Mouse (Mus musculus) liver, postnatal 0 days (tissue): ENCODE results near the gene Samd15.

ENCODE experiments used
- CTCF ChIP-seq: sonication (generic); IDR thresholded peaks from 2 replicates; pipeline ENCODE4 v1.5.1; 2016; ENCODE audit warnings: antibody characterized with exemption, low read depth
- EP300 ChIP-seq: IDR thresholded peaks from 2 replicates; pipeline ENCODE4 v1.6.1; 2016; ENCODE audit warnings: antibody characterized with exemption, low read depth, mild to moderate bottlenecking

DNA sequence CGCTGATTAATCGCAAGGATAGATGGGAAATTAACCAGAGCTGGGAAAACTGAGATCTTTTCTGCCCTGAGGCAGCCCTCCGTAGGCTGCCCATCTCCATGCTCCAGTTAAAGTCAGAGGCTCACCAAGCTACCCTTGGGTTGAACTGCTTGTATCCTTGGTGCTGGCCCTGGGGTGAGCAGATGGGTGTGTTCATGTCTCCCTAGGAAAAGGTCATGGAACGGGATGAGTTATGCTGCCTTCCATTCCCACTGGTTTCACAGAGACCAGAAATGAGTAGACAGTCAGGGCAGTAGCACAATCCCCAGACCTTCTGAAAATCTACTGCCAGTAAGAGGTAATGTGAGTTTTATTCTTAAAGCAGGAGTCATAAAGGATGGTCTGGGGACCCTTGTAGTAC lies 21.9 kb upstream of the Samd15 start:
- TF ChIP-seq EP300, result no peak
- TF ChIP-seq CTCF, result no peak
